8 mouse cellular contexts compared by ENCODE assay signal in the genomic region with DNA sequence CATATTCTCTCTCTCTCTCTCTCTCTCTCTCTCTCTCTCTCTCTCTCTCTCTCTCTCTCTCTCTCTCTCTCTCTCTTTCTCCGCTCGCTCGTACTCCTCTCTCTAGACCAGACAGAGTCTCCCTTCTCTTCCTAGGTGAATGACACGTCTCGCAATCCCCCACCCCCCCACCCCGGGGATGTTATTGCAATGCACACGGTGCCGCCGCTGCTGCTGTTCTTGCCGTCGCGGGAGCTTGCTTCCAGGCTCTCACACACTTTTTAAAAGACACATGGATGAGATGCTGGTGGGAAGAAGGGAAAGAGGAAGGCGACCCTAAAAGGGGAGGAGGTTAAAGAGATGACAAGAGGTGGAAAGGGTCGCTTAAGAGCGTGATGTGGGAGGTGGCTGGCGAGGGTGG. TPM values are rescaled to one million over a fixed set of nuclear protein-coding genes. Genes with fewer than 3 reads are reported as not detected.
DNase-seq lines count a peak whose midpoint lies in the region; ATAC-seq and TF ChIP-seq lines count a peak whose summit lies in the region.

No protein-coding gene starts in this region.

- no peak overlapping the region for H3K9ac ChIP-seq in kidney, postnatal 0 days (ENCODE audit: low read depth, low read length)
- H3K9ac ChIP-seq in embryonic facial prominence, embryonic 14.5 days (ENCODE audit: low read depth, low read length), result peak overlapping the region; percentile 59
- H3K9ac ChIP-seq in hindbrain, postnatal 0 days (replicated peaks; ENCODE audit: low read length), result peak overlapping the region; percentile 86
- peak overlapping the region; percentile 81 for H3K9ac ChIP-seq in midbrain, postnatal 0 days (replicated peaks; ENCODE audit: low read length, poor library complexity, severe bottlenecking)

- peak overlapping the region; percentile 54 for H3K4me3 ChIP-seq in kidney, postnatal 0 days (replicated peaks; ENCODE audit: low read depth, low read length)
- peak overlapping the region; percentile 67 for H3K4me3 ChIP-seq in embryonic facial prominence, embryonic 14.5 days (ENCODE audit: low read depth, low read length)
- H3K4me3 ChIP-seq in hindbrain, postnatal 0 days (ENCODE audit: low read length), result peak overlapping the region; percentile 86
- peak overlapping the region; percentile 56 for H3K4me3 ChIP-seq in midbrain, postnatal 0 days (ENCODE audit: low read depth, low read length)

- 0% methylated on average over 16 of the region's 16 CpGs for WGBS in kidney, postnatal 0 days
- 1% methylated on average over 16 of the region's 16 CpGs for WGBS in embryonic facial prominence, embryonic 14.5 days
- WGBS in hindbrain, postnatal 0 days, result under 1% methylated on average over 16 of the region's 16 CpGs
- under 1% methylated on average over 16 of the region's 16 CpGs for WGBS in midbrain, postnatal 0 days

- DNase-seq in kidney, postnatal 0 days (ENCODE audit: low spot score), result peak; percentile 4
- DNase-seq in kidney, postnatal 36 days, result no peak
- no peak for DNase-seq in embryonic facial prominence, embryonic 14.5 days (ENCODE audit: low spot score)
- peak; percentile 51 for DNase-seq in hindbrain, postnatal 0 days (ENCODE audit: low spot score)
- peak; percentile 55 for DNase-seq in midbrain, postnatal 0 days (ENCODE audit: low spot score)
- DNase-seq in layer of hippocampus, adult 11-12 months (ENCODE audit: low spot score), result no peak
- DNase-seq in cerebellum, adult 11 months, result no peak
- DNase-seq in cerebellum, postnatal 10 days, result no peak

- peak overlapping the region; percentile 99 for H3K4me2 ChIP-seq in kidney, postnatal 0 days (ENCODE audit: low read length)
- peak overlapping the region; percentile 85 for H3K4me2 ChIP-seq in embryonic facial prominence, embryonic 14.5 days (ENCODE audit: low read depth, low read length)
- peak overlapping the region; percentile 77 for H3K4me2 ChIP-seq in hindbrain, postnatal 0 days (ENCODE audit: low read depth, low read length)
- peak overlapping the region; percentile 66 for H3K4me2 ChIP-seq in midbrain, postnatal 0 days (ENCODE audit: low read depth, low read length, poor library complexity, severe bottlenecking)

- TF ChIP-seq CTCF in kidney, postnatal 0 days (IDR thresholded peaks at IDR 0.05; ENCODE audit: low read depth), result no peak
- no peak for TF ChIP-seq CTCF in hindbrain, postnatal 0 days (IDR thresholded peaks at IDR 0.05; ENCODE audit: low read depth)
- no peak for TF ChIP-seq CTCF in midbrain, postnatal 0 days (IDR thresholded peaks at IDR 0.05)

- H3K36me3 ChIP-seq in kidney, postnatal 0 days (ENCODE audit: insufficient read depth, low read length), result no peaks in the 10 kb centered on the region
- H3K36me3 ChIP-seq in embryonic facial prominence, embryonic 14.5 days (ENCODE audit: control insufficient read depth, insufficient read depth, low read length), result no peaks in the 10 kb centered on the region
- H3K36me3 ChIP-seq in hindbrain, postnatal 0 days (ENCODE audit: insufficient read depth, low read length), result no peaks in the 10 kb centered on the region
- no peaks in the 10 kb centered on the region for H3K36me3 ChIP-seq in midbrain, postnatal 0 days (ENCODE audit: insufficient read depth, low read length)

- no peak for ATAC-seq in kidney, postnatal 0 days (replicated peaks; ENCODE audit: low FRiP score, low read depth)
- no peak for ATAC-seq in embryonic facial prominence, embryonic 14.5 days (ENCODE audit: low read depth)
- ATAC-seq in hindbrain, postnatal 0 days, result no peak
- 0 out of 2 replicates have a peak, but pooled peaks have one; percentile 36 for ATAC-seq in midbrain, postnatal 0 days (ENCODE audit: low FRiP score)

- H3K27ac ChIP-seq in kidney, postnatal 0 days, result no peak overlapping the region
- no peak overlapping the region; the same call in 1 of the 2 replicates for H3K27ac ChIP-seq in embryonic facial prominence, embryonic 14.5 days (replicated peaks; ENCODE audit: low read depth, low read length)
- peak overlapping the region; percentile 94 for H3K27ac ChIP-seq in hindbrain, postnatal 0 days
- peak overlapping the region; percentile 91 for H3K27ac ChIP-seq in midbrain, postnatal 0 days (ENCODE audit: low read depth, low read length)

- H3K4me1 ChIP-seq in kidney, postnatal 0 days (replicated peaks; ENCODE audit: insufficient read depth, low read length), result peaks cover 6% of the 10 kb centered on the region; the same call in 1 of the 2 replicates
- no peaks in the 10 kb centered on the region for H3K4me1 ChIP-seq in embryonic facial prominence, embryonic 14.5 days (ENCODE audit: control insufficient read depth, insufficient read depth, low read length)
- H3K4me1 ChIP-seq in hindbrain, postnatal 0 days (ENCODE audit: insufficient read depth, low read length), result no peaks in the 10 kb centered on the region
- H3K4me1 ChIP-seq in midbrain, postnatal 0 days (ENCODE audit: insufficient read depth, low read length), result no peaks in the 10 kb centered on the region

- H3K27me3 ChIP-seq in kidney, postnatal 0 days (ENCODE audit: insufficient read depth, low read length), result peaks cover 36% of the 10 kb centered on the region
- H3K27me3 ChIP-seq in embryonic facial prominence, embryonic 14.5 days (replicated peaks; ENCODE audit: control insufficient read depth, insufficient read depth, low read length), result peaks cover 16% of the 10 kb centered on the region; the same call in 1 of the 2 replicates
- no peaks in the 10 kb centered on the region for H3K27me3 ChIP-seq in hindbrain, postnatal 0 days (ENCODE audit: insufficient read depth, low read length)
- H3K27me3 ChIP-seq in midbrain, postnatal 0 days (ENCODE audit: insufficient read depth, low read length), result no peaks in the 10 kb centered on the region

- H3K9me3 ChIP-seq in kidney, postnatal 0 days (replicated peaks; ENCODE audit: low read length), result no peaks in the 10 kb centered on the region
- peaks cover 13% of the 10 kb centered on the region; the same call in 1 of the 2 replicates for H3K9me3 ChIP-seq in embryonic facial prominence, embryonic 14.5 days (ENCODE audit: control insufficient read depth, low read length)
- H3K9me3 ChIP-seq in hindbrain, postnatal 0 days (ENCODE audit: low read length), result no peaks in the 10 kb centered on the region
- no peaks in the 10 kb centered on the region for H3K9me3 ChIP-seq in midbrain, postnatal 0 days (ENCODE audit: low read length)

RNA-seq across cellular contexts. Expression of gene Cadm2, which starts 1.3 kb away (rescaled TPM):
- 0.05 and 0.11 TPM in 2 replicates for polyA plus RNA-seq in kidney, postnatal 0 days (2015; fragmentation: Nextera tagmentation; extraction: Ambion mirVana)
- 3.2 and 5.1 TPM in 2 replicates for polyA plus RNA-seq in embryonic facial prominence, embryonic 14.5 days (2014; fragmentation: Nextera tagmentation; extraction: Ambion mirVana)
- 78.2 and 88.0 TPM in 2 replicates for total RNA-seq in hindbrain, postnatal 0 days (2014; rRNA removed)
- 67.3 and 71.6 TPM in 2 replicates for polyA plus RNA-seq in hindbrain, postnatal 0 days (2015; fragmentation: Nextera tagmentation; extraction: Ambion mirVana)
- 92.0 and 114 TPM in 2 replicates for total RNA-seq in midbrain, postnatal 0 days (2014; rRNA removed)
- 74.6 and 82.8 TPM in 2 replicates for polyA plus RNA-seq in midbrain, postnatal 0 days (2015; fragmentation: Nextera tagmentation; extraction: Ambion mirVana)

Comparison
In these comparisons a context has a peak if more than half of its experiments do, and no peak if none do; other contexts are left out.
1. DNase-seq: peak in kidney, postnatal 0 days (single experiment), hindbrain, postnatal 0 days (single experiment) and midbrain, postnatal 0 days (single experiment); none in kidney, postnatal 36 days (0 of 2), embryonic facial prominence, embryonic 14.5 days (single experiment), layer of hippocampus, adult 11-12 months (single experiment), cerebellum, adult 11 months (single experiment) and cerebellum, postnatal 10 days (0 of 2).
2. H3K27ac ChIP-seq: peak in hindbrain, postnatal 0 days (single experiment) and midbrain, postnatal 0 days (single experiment); none in kidney, postnatal 0 days (single experiment) and embryonic facial prominence, embryonic 14.5 days (single experiment).
3. RNA of gene Cadm2, which starts 1.3 kb away (polyA plus RNA-seq): 74.6 to 82.8 TPM in midbrain, postnatal 0 days and 67.3 to 71.6 TPM in hindbrain, postnatal 0 days; 3.2 to 5.1 TPM in embryonic facial prominence, embryonic 14.5 days and 0.05 to 0.11 TPM in kidney, postnatal 0 days; every median in the first group is over 10 times any median in the second.
4. Peak in every context shown above with its lines, with median percentiles within 50 percentile points of each other: H3K4me2 ChIP-seq and H3K4me3 ChIP-seq.